Mouse (Mus musculus) right cerebral cortex, postnatal 10 days (tissue): Measurements from ENCODE around the gene Mpp3.

Experiments used
- DNase-seq, 2 experiments: peaks; one replicate each; pipeline ENCODE4 v3.0.0; 2021; ENCODE audit warnings: low spot score in 2 of 2

Mpp3 gene

GRCm38 (mm10) chr11:102028087-102028816 lies at the start of gene Mpp3:
Gene Mpp3, minus strand, starts transcription at chr11:102028461.
- no peak for DNase-seq

- no peak for DNase-seq
Observed at GRCm38 (mm10) chr11:102073722-102074121, 45.5 kb upstream of the Mpp3 start.

- DNase-seq = no peak
Observed at GRCm38 (mm10) chr11:102072729-102073128, 44.5 kb upstream of the Mpp3 start.

- no peak for DNase-seq
Observed at GRCm38 (mm10) chr11:102070426-102070825, 42.2 kb upstream of the Mpp3 start.

- no peak for DNase-seq
Observed at GRCm38 (mm10) chr11:102069633-102070032, 41.4 kb upstream of the Mpp3 start.

GRCm38 (mm10) chr11:102068969-102069368 lies 40.7 kb upstream of the Mpp3 start:
- DNase-seq = no peak

GRCm38 (mm10) chr11:102063076-102063475 lies 34.8 kb upstream of the Mpp3 start:
- DNase-seq = no peak

- no peak for DNase-seq
Observed at GRCm38 (mm10) chr11:102061941-102062473, 33.7 kb upstream of the Mpp3 start.

GRCm38 (mm10) chr11:102061236-102061940 lies 33.1 kb upstream of the Mpp3 start:
- peak; percentile 87 for DNase-seq

GRCm38 (mm10) chr11:102053847-102054246 lies 25.6 kb upstream of the Mpp3 start:
- DNase-seq = peak in 1 of 2 experiments; percentile 50

GRCm38 (mm10) chr11:102053183-102053582 lies 24.9 kb upstream of the Mpp3 start:
- no peak for DNase-seq

- no peak for DNase-seq
Observed at GRCm38 (mm10) chr11:102052697-102053096, 24.4 kb upstream of the Mpp3 start.

- DNase-seq = no peak
Observed at GRCm38 (mm10) chr11:102051954-102052353, 23.7 kb upstream of the Mpp3 start.

GRCm38 (mm10) chr11:102051541-102051940 lies 23.3 kb upstream of the Mpp3 start:
- DNase-seq = no peak

GRCm38 (mm10) chr11:102049875-102050482 lies 21.7 kb upstream of the Mpp3 start:
- no peak for DNase-seq

GRCm38 (mm10) chr11:102046607-102047006 lies 18.3 kb upstream of the Mpp3 start:
- DNase-seq = no peak

- DNase-seq = no peak
Observed at GRCm38 (mm10) chr11:102044691-102045212, 16.5 kb upstream of the Mpp3 start.

GRCm38 (mm10) chr11:102043381-102043780 lies 15.1 kb upstream of the Mpp3 start:
- no peak for DNase-seq

GRCm38 (mm10) chr11:102042971-102043370 lies 14.7 kb upstream of the Mpp3 start:
- no peak for DNase-seq

- no peak for DNase-seq
Observed at GRCm38 (mm10) chr11:102041350-102041949, 13.2 kb upstream of the Mpp3 start, which contains the start of gene Cd300lg. Gene Cd300lg, plus strand, starts transcription at chr11:102041509.

GRCm38 (mm10) chr11:102040646-102041045 lies 12.4 kb upstream of the Mpp3 start:
- no peak for DNase-seq

GRCm38 (mm10) chr11:102040138-102040524 lies 11.9 kb upstream of the Mpp3 start:
- DNase-seq = peak; percentile 74 to 85
